Mouse (Mus musculus): Measurements from ENCODE around the gene Tmem25.
"Not testable (repeated sequence)": the region's sequence is repeated elsewhere in the genome, so short reads cannot be mapped to it uniquely, and the experiment has no call there.

Gene Tmem25

GRCm38 (mm10) chr9:44772750-44773651 is 26.1 kb downstream of the Tmem25 start:
- intact Hi-C loops (cut with DNase I) = no loop called here

- intact Hi-C loops (cut with DNase I) = no loop called here
Measured at GRCm38 (mm10) chr9:44772392-44772749, 26.7 kb downstream of the Tmem25 start.

- intact Hi-C loops (cut with DNase I) = no loop called here
Measured at GRCm38 (mm10) chr9:44771376-44771775, 27.7 kb downstream of the Tmem25 start.

- intact Hi-C loops (cut with DNase I) = not testable (repeated sequence)
Measured at GRCm38 (mm10) chr9:44768029-44768394, 31.1 kb downstream of the Tmem25 start.

- intact Hi-C loops (cut with DNase I) = no loop called here
Measured at GRCm38 (mm10) chr9:44767101-44768028, 31.7 kb downstream of the Tmem25 start, which contains the start of the genes Arcn1 and Ift46. TSS of gene Arcn1 (minus strand) at chr9:44767845. TSS of gene Ift46 (plus strand) at chr9:44767908.

GRCm38 (mm10) chr9:44760873-44761272 is 38.2 kb downstream of the Tmem25 start:
- intact Hi-C loops (cut with DNase I) = no loop called here

- intact Hi-C loops (cut with DNase I) = no loop called here
Measured at GRCm38 (mm10) chr9:44748473-44748872, 50.6 kb downstream of the Tmem25 start.

- intact Hi-C loops (cut with DNase I) = no loop called here
Measured at GRCm38 (mm10) chr9:44747341-44747740, 51.8 kb downstream of the Tmem25 start.

- intact Hi-C loops (cut with DNase I) = no loop called here
Measured at GRCm38 (mm10) chr9:44746666-44747065, 52.4 kb downstream of the Tmem25 start.

- intact Hi-C loops (cut with DNase I) = no loop called here
Measured at GRCm38 (mm10) chr9:44745371-44745770, 53.7 kb downstream of the Tmem25 start.

All from adrenal gland (tissue).